Mouse (Mus musculus) Patski (cell line): ENCODE data around the gene Gprin2. TPM values are rescaled to one million over a fixed set of nuclear protein-coding genes. Genes with fewer than 3 reads are reported as not detected.

Experiments used
- ATAC-seq: fragments of 100-300 bp; one replicate; pipeline ENCODE4 v1.8.0; 2021
- CTCF ChIA-PET: fragments of 350-600 bp; sonication (Branson Sonifier 250); formaldehyde crosslinking; loops from one replicate; lab custom pipeline; 2022; ENCODE audit warnings: inconsistent platforms; lab: Charles Lee
- POLR2A ChIA-PET: fragments of 350-600 bp; sonication (Branson Sonifier 250); formaldehyde crosslinking; loops from one replicate; lab custom pipeline; 2022; ENCODE audit warnings: antibody characterized with exemption, inconsistent platforms; lab: Charles Lee
- DNase-seq: peaks from one replicate; pipeline ENCODE4 v3.0.0-alpha.2; 2011; ENCODE audit warnings: low read depth, low spot score
- H3K27me3 ChIP-seq: fragments of 371-371 bp; one replicate; pipeline ENCODE4 v1.5.1; 2021
- CTCF ChIP-seq: fragments of 100-300 bp; IDR thresholded peaks from one replicate; pipeline ENCODE4 v1.5.1; 2021
- in situ Hi-C: fragments of 300-500 bp; cut with MboI; formaldehyde crosslinking; loops from 3 replicates; pipeline ENCODE4 v1.11.1; 2018; ENCODE audit warnings: low pct_unique_long_range_greater_than_20kb, mixed read lengths
- polyA plus RNA-seq: library from polyadenylated mRNA; unstranded; gene quantifications from one replicate; pipeline ENCODE4 v1.2.3, GENCODE M21; 2021

The Gprin2 gene
- polyA plus RNA-seq: 0.33 TPM

GRCm38 (mm10) chr14:34201231-34202035 is at the start of gene Gprin2:
Gene Gprin2 (minus strand): TSS chr14:34201653.
- H3K27me3 ChIP-seq: peaks cover 12% of the 10 kb centered on the region
- DNase-seq (no peak), ATAC-seq (peak; percentile 22)
- in situ Hi-C loops: no loop called here
- ChIA-PET POLR2A (no interaction called here), CTCF (no interaction called here)
- TF ChIP-seq CTCF: no peak

GRCm38 (mm10) chr14:34240676-34241075 is 39.2 kb upstream of the Gprin2 start:
- in situ Hi-C loops: no loop called here
- CTCF ChIA-PET: no interaction called here
- POLR2A ChIA-PET: no interaction called here
- no peak for TF ChIP-seq CTCF
- H3K27me3 ChIP-seq: no peaks in the 10 kb centered on the region
- ATAC-seq: no peak
- no peak for DNase-seq

- CTCF ChIA-PET: no interaction called here
- POLR2A ChIA-PET: no interaction called here
- ATAC-seq (no peak), DNase-seq (no peak)
- in situ Hi-C loops: no loop called here
- no peaks in the 10 kb centered on the region for H3K27me3 ChIP-seq
- TF ChIP-seq CTCF: no peak
Measured at GRCm38 (mm10) chr14:34240263-34240662, 38.8 kb upstream of the Gprin2 start.

- peak; percentile 57 for ATAC-seq
- in situ Hi-C loops: no loop called here
- ChIA-PET CTCF (interaction anchor here (1.3 to 1.6 kb wide), 3 partner anchors 11 to 130 kb away, joined by 4 to 5 read pairs (median 5); no protein-coding TSS in a partner anchor), POLR2A (no interaction called here)
- no peak for DNase-seq
- no peak for TF ChIP-seq CTCF
- no peaks in the 10 kb centered on the region for H3K27me3 ChIP-seq
Measured at GRCm38 (mm10) chr14:34234630-34235380, 33.4 kb upstream of the Gprin2 start.

- ChIA-PET CTCF (no interaction called here), POLR2A (no interaction called here)
- no peaks in the 10 kb centered on the region for H3K27me3 ChIP-seq
- no peak for TF ChIP-seq CTCF
- DNase-seq (no peak), ATAC-seq (no peak)
- in situ Hi-C loops: no loop called here
Measured at GRCm38 (mm10) chr14:34233846-34234245, 32.4 kb upstream of the Gprin2 start.

GRCm38 (mm10) chr14:34232866-34233680 is 31.6 kb upstream of the Gprin2 start:
- in situ Hi-C loops: no loop called here
- ChIA-PET POLR2A (no interaction called here), CTCF (no interaction called here)
- DNase-seq: no peak
- no peak for TF ChIP-seq CTCF
- H3K27me3 ChIP-seq: no peaks in the 10 kb centered on the region
- no peak for ATAC-seq

GRCm38 (mm10) chr14:34232340-34232739 is 30.9 kb upstream of the Gprin2 start:
- POLR2A ChIA-PET: no interaction called here
- in situ Hi-C loops: no loop called here
- DNase-seq (no peak), ATAC-seq (no peak)
- H3K27me3 ChIP-seq: no peaks in the 10 kb centered on the region
- no peak for TF ChIP-seq CTCF
- CTCF ChIA-PET: no interaction called here

- TF ChIP-seq CTCF: no peak
- DNase-seq (no peak), ATAC-seq (no peak)
- POLR2A ChIA-PET: no interaction called here
- no peaks in the 10 kb centered on the region for H3K27me3 ChIP-seq
- CTCF ChIA-PET: interaction anchor here (0.8 to 1.2 kb wide), 2 partner anchors 9 to 13 kb away, joined by 3 read pairs; no protein-coding TSS in a partner anchor
- in situ Hi-C loops: no loop called here
Measured at GRCm38 (mm10) chr14:34228830-34229506, 27.5 kb upstream of the Gprin2 start.

GRCm38 (mm10) chr14:34227981-34228380 is 26.5 kb upstream of the Gprin2 start:
- ChIA-PET CTCF (no interaction called here), POLR2A (no interaction called here)
- TF ChIP-seq CTCF: no peak
- in situ Hi-C loops: no loop called here
- DNase-seq (no peak), ATAC-seq (no peak)
- H3K27me3 ChIP-seq: no peaks in the 10 kb centered on the region

- in situ Hi-C loops: no loop called here
- no peaks in the 10 kb centered on the region for H3K27me3 ChIP-seq
- ChIA-PET POLR2A (no interaction called here), CTCF (no interaction called here)
- no peak for ATAC-seq
- no peak for DNase-seq
- TF ChIP-seq CTCF: no peak
Measured at GRCm38 (mm10) chr14:34226566-34226965, 25.1 kb upstream of the Gprin2 start.
